Mouse (Mus musculus) cerebellum, postnatal 14 days (tissue): ENCODE measurements around the gene Vamp1.

Source experiments
- DNase-seq, 2 experiments: peaks; one replicate each; pipeline ENCODE4 v3.0.0; 2021; ENCODE audit warnings: mixed read lengths in 2 of 2

Gene Vamp1

DNA sequence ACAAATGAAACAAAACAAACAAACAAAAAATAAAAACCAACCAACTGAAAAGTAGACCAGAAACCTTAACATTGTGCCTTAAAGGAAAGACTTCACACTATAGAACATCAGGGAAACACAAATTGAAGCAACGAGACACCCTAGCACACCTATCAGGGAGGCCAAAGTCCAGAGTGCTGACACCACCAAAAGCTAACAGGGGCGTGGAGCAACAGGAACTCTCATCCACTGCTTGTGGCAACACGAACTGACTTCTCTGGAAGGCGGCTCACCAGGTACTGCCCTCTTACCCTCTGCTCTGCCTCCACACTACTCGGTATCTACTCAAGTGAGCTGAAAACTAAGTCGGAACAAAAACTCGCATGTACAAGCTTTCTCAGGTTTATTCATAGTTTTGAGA is 76.9 kb downstream of the Vamp1 start:
- DNase-seq: no peak

DNA sequence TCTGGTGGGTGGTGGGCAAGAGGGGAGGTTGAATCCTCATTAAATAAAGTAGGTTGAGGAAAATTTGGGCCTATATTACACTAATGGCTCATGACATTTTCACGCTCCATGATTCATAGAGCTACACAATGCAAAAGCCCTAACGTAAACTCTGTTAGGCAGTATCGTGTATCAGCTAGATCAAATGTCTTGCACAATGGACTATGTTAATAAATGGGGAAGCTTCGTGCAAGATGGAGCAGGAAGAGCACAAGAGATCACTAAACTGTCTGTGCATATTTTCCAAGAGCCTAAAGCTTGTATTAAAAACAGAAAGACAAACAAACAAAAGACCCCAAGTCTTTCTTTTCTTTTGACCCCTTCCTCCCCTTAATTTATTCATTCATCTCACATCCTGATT is 78.7 kb downstream of the Vamp1 start:
- DNase-seq: no peak
